Mouse (Mus musculus) heart, postnatal 36 days (tissue): Measurements from ENCODE around the gene Edil3. TPM values are rescaled to one million over a fixed set of nuclear protein-coding genes. Genes with fewer than 3 reads are reported as not detected.

Experiments used
- DNase-seq, 2 experiments: peaks; one replicate each; pipeline ENCODE4 v3.0.0; 2021 to 2022
- intact Hi-C: fragments of 180-260 bp; cut with DNase I; formaldehyde crosslinking; loops from one replicate; pipeline ENCODE4 v1.15.1; 2025
- total RNA-seq, 2 experiments: library from RNA; stranded (reverse); gene quantifications; 2 replicates each; pipeline ENCODE4 v1.2.3; 2021

Edil3 gene
- under 1 TPM; 0.14 to 0.25 TPM for total RNA-seq

GRCm38 (mm10) chr13:88821440-88822331 lies at the start of gene Edil3:
Gene Edil3 (plus strand): TSS chr13:88821472.
- DNase-seq: no peak
- intact Hi-C loops: no loop called here

DNA sequence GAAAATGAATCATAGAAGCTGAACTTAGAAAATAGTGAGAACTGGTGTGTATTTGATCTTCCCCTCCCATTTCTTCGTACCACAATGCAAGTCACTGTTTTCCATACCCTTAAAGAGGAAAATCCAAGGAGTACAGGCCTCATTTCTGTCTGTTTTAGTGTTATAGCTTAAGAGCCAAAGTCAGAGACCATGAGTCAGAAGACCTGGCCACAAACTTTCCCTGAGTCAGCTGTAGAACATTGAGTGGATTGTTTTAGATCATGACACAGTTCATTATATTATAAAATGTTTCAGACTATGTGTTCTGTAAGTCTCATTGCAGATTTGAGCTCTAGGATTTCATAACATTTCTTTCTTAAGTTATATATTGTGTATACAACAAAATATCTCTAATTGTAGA lies 22.1 kb upstream of the Edil3 start:
- DNase-seq: no peak
- intact Hi-C loops: no loop called here

DNA sequence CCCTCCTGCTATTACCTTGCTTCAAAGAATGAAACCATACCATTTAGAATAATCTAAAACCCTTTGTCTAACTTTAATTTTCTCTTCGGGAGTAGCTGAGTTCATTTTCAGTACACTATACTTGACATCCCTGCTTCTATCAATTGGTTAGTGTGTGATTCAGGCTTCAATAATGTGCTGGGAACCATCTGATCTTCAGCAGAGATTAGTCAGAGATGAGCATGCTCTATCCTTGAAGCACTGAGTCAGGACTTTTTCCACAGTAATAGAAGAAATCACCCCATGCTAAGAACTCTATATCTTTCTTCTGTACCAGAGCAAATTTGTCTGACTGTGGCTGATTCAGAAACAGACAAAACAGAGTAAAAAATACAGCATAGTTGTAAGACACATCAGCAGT lies 20.3 kb upstream of the Edil3 start:
- intact Hi-C loops: no loop called here
- no peak for DNase-seq

GRCm38 (mm10) chr13:88805838-88806237 lies 15.4 kb upstream of the Edil3 start:
- intact Hi-C loops: no loop called here
- DNase-seq: no peak

GRCm38 (mm10) chr13:88806269-88806668 lies 15.0 kb upstream of the Edil3 start:
- intact Hi-C loops: no loop called here
- DNase-seq: no peak

DNA sequence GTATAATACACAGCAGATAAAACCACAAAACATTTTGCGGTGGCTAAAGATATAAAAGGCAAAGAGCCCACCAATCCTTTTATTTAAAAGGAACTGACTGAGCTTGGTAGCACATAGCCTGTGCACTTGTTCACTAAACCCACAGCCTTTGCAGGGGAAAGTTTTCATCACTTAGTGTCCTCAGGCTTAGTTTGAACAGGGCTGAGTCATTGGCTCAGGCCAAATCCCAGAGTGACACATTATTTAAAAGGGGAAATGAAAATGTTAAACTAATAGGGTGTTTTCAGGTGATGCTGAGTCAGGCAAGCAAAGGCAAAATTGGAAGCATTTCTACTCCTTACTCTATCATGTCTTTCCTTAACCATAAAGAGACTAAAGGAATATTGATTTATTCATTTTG lies 11.2 kb upstream of the Edil3 start:
- intact Hi-C loops: no loop called here
- DNase-seq: no peak

- DNase-seq: no peak
- intact Hi-C loops: no loop called here
Measured at GRCm38 (mm10) chr13:88820686-88821308, 475 bp upstream of the Edil3 start.

- intact Hi-C loops: no loop called here
- DNase-seq: no peak
Measured at GRCm38 (mm10) chr13:88822332-88822895, 1.1 kb downstream of the Edil3 start.

- intact Hi-C loops: no loop called here
Measured at GRCm38 (mm10) chr13:88822976-88823521, 1.8 kb downstream of the Edil3 start.

DNA sequence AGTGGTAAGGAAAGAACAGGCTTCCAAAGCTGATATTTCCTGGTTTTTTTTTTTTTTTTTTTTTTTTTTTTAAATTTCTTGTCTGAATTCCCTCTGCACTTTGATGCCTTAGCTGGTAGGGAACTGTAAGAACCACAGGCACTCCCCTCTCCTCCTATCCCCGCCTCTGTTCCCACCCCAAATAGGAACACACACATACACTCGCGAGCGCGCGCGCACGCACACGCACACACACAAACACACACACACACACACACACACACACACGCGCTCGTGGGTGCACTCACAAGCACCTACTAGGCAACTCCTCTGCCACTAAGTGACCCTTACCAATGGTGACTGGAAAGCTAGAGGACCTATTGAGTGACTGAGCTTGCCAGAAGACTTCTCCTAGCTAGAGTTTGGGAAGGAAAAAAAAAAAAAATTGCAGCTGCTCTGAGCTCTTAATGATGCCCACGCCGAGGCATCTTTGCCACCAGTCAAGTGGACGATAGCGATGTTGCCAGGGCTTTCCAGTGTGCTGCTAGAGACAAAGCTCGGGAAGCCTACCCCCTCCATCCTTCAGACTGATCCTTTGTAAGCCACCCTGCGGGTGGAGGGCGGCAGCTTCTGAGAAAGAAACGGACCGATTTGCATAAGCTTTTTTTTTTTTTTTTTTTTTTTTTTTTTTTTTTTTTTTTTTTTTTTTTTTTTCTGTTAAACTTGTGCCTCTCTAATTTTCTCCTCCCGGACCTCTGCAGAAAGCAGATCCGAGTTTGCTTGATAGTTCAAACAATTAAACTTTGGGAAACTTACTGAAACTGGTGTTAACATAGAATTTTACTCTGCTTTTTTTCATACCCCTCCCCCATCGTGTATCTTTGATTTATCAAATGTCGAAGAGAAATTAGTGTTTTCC lies 2.5 kb downstream of the Edil3 start:
- DNase-seq: no peak
- intact Hi-C loops: no loop called here

More at GRCm38 (mm10) chr13:88822976-88823521, 1.8 kb downstream of the Edil3 start:
- DNase-seq: no peak

DNA sequence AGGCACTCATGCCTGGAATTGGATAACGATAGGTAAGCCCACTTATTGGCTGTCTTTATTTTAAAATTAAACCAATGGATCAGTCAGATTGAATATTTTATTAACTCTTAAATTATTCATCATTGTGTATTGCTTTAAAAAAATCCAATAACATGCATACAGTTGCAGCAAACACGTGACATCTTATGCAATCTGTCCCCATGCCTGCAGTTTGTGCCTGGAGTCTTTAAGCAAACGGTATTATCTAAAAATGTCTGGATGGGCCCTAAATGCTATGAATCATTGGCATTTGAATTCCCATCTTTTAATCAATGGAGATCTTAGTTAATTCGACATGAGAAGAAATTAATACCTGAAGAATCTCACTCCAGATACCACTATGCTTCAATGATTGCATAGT lies 3.2 kb downstream of the Edil3 start:
- DNase-seq: no peak
- intact Hi-C loops: no loop called here

- DNase-seq: no peak
- intact Hi-C loops: no loop called here
Measured at GRCm38 (mm10) chr13:88828362-88828761, 7.1 kb downstream of the Edil3 start.

DNA sequence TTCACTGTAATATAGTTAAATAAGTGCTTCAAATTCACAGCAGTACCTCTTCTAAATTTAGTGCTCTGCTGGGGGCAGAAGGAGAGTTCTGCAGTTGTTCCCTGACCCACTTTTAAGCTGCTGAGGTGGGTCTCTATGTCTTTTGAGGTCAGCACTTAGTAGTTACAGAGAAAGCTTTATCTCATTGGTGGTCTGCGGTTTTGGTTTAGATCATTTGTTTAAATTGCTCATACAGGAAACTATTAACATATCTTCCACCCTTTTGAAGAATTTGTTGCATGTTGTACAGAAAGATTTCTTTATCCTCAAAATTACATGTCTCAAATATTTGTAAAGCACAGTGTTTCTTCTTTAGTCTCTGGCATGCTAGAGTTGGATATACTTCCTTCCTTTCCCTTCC lies 12.5 kb downstream of the Edil3 start:
- intact Hi-C loops: no loop called here
- no peak for DNase-seq

GRCm38 (mm10) chr13:88849739-88850138 lies 28.5 kb downstream of the Edil3 start:
- intact Hi-C loops: no loop called here
- no peak for DNase-seq

DNA sequence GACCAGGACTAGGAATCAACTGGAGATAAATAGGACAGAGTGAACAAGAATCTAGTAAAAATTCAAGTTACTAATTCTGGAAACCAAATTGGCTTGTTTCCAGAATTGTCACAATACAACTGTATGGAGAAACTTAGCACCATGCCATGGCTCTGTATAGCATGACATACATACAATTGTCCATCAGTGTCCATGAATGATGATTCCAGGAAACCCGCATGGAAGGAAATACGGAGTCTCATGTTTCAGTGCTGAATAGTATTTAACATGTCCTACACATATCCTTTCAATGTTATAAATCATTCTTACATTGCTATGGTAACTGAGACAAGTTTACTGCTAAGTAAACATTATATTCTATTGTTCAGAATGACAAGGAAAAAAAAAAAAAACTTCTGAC lies 58.7 kb downstream of the Edil3 start:
- DNase-seq: no peak
- intact Hi-C loops: no loop called here

- no peak for DNase-seq
- intact Hi-C loops: no loop called here
Measured at GRCm38 (mm10) chr13:88890728-88891127, 69.5 kb downstream of the Edil3 start.

- no peak for DNase-seq
- intact Hi-C loops: no loop called here
Measured at GRCm38 (mm10) chr13:88900046-88900445, 78.8 kb downstream of the Edil3 start.

GRCm38 (mm10) chr13:88907405-88907804 lies 86.1 kb downstream of the Edil3 start:
- no peak for DNase-seq
- intact Hi-C loops: no loop called here

DNA sequence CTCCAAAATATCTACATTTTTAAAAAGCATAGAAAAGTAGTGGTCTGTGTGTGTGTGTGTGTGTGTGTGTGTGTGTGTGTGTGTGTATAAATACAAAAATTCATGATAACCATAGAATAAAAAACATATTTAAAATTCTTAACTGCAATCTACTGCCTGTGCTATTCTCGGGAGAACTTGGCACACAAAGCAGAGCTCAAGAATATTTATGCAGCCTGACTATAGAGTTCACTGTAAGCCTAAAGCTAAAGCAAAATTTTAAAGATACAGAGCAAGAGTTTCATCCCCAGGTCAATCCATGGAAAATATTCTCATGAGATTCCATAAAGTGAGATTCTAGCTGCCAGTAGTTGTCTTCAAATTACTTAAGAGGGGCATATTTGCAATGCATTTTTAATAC lies 86.9 kb downstream of the Edil3 start:
- intact Hi-C loops: no loop called here
- no peak for DNase-seq

GRCm38 (mm10) chr13:88916503-88916902 lies 95.2 kb downstream of the Edil3 start:
- intact Hi-C loops: no loop called here
- DNase-seq: no peak

- intact Hi-C loops: no loop called here
- DNase-seq: no peak
Measured at GRCm38 (mm10) chr13:88929626-88930025, 108.4 kb downstream of the Edil3 start.
